Mouse (Mus musculus) lung, adult 2 months (tissue): Measurements from ENCODE around the gene Cacna1c.

Source experiments
- CTCF ChIP-seq: fragments of 200-500 bp; IDR thresholded peaks from 2 replicates; pipeline ENCODE4 v1.5.1; 2011; ENCODE audit warnings: mild to moderate bottlenecking, low read length, control low read depth; ENCODE audit not compliant: insufficient read depth
- POLR2A ChIP-seq: fragments of 200-500 bp; IDR thresholded peaks from 2 replicates; pipeline ENCODE4 v1.6.1; 2011; ENCODE audit warnings: low read depth, mild to moderate bottlenecking, control low read depth, low read length, borderline replicate concordance; ENCODE audit errors: extremely low read depth

- TF ChIP-seq CTCF (no peak), POLR2A (no peak)
These were observed 453.5 kb downstream of the Cacna1c start for GRCm38 (mm10) chr6:118742701-118743100.
